Comparison of ENCODE assay signal across 18 mouse cellular contexts in the genomic region with DNA sequence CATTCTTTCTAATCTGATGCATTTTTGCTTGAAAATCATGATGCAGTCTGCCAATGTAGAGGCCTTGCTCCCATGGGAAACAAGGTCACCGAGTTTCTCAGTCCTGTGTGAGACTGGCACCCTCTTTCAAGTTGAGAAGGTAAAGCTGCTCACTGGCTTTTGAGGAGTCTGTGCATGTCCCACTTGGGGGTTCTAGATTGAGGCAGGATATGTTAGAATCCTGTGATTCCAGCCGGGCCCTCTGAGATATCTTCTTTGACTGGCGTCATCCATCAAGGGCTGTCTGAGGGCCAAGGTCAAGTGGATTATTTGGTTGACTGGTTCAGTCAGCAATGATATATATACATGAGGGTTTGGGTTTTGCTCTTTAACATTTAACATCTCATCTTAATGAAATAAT.
"Had no signal": no experiment of that assay in that cellular context is flagged by ENCODE, and none has a peak within 500 bp of the region (broad histone marks: within the 10 kb centered on the region; RNA-seq: fewer than 3 reads in every experiment).

No protein-coding gene starts in this region.

- H3K36me3 ChIP-seq: midbrain, embryonic 12.5 days; neural tube, embryonic 13.5 days; neural tube, embryonic 15.5 days had no signal

- ATAC-seq: midbrain, embryonic 16.5 days had no signal

- H3K9ac ChIP-seq: lung, embryonic 14.5 days; midbrain, embryonic 12.5 days; neural tube, embryonic 13.5 days; neural tube, embryonic 15.5 days had no signal

- H3K4me2 ChIP-seq: lung, embryonic 14.5 days; midbrain, embryonic 12.5 days; neural tube, embryonic 13.5 days; neural tube, embryonic 15.5 days had no signal

- H3K4me1 ChIP-seq: midbrain, embryonic 12.5 days; neural tube, embryonic 13.5 days; neural tube, embryonic 15.5 days had no signal

- DNase-seq: lung, adult 18-20 months; lung, embryonic 14.5 days; lung, postnatal 10 days; lung, postnatal 4 days; midbrain, embryonic 14.5 days; retina, postnatal 1 day; right cerebral cortex, adult 18-20 months; right cerebral cortex, postnatal 25 days; right cerebral cortex, postnatal 4 days; spleen, adult 18-20 months; thymus, adult 18-20 months; thymus, postnatal 14 days; thymus, postnatal 36 days had no signal

- H3K4me3 ChIP-seq: midbrain, embryonic 12.5 days; myocyte; neural tube, embryonic 13.5 days; neural tube, embryonic 15.5 days had no signal

- H3K27ac ChIP-seq: midbrain, embryonic 12.5 days; neural tube, embryonic 13.5 days; neural tube, embryonic 15.5 days had no signal

- H3K27me3 ChIP-seq: midbrain, embryonic 12.5 days; neural tube, embryonic 13.5 days; neural tube, embryonic 15.5 days had no signal

- H3K9me3 ChIP-seq: midbrain, embryonic 12.5 days; neural tube, embryonic 13.5 days; neural tube, embryonic 15.5 days had no signal
